Mouse (Mus musculus) brown adipose tissue, adult 24 weeks (tissue): Measurements from ENCODE around the gene Abhd4. TPM values are rescaled to one million over a fixed set of nuclear protein-coding genes. Genes with fewer than 3 reads are reported as not detected.

Source experiments
- H3K27ac ChIP-seq: fragments of 200-500 bp; replicated peaks from 2 replicates; pipeline ENCODE4 v1.5.1; 2012; ENCODE audit warnings: low read depth, mild to moderate bottlenecking, low read length
- H3K4me1 ChIP-seq: fragments of 200-500 bp; 2 replicates; pipeline ENCODE4 v1.6.1; 2012; ENCODE audit warnings: low read length, mixed read lengths; ENCODE audit not compliant: control insufficient read depth, insufficient read depth, insufficient read length
- H3K4me3 ChIP-seq: fragments of 200-500 bp; 2 replicates; pipeline ENCODE4 v1.5.1; 2012; ENCODE audit warnings: low read depth, mild to moderate bottlenecking, low read length, moderate library complexity; ENCODE audit not compliant: insufficient read depth
- polyA plus RNA-seq: library from polyadenylated mRNA; stranded (reverse); fragments of >200 nt; gene quantifications from 2 replicates; pipeline ENCODE4 v1.2.4, GENCODE M21; 2012; ENCODE audit not compliant: missing spikeins, insufficient read depth, insufficient read length

Gene Abhd4
- 68.5 and 80.5 TPM in 2 replicates for polyA plus RNA-seq

- Histone ChIP-seq H3K4me3 (peak within 1 kb of the TSS; percentile 72), H3K27ac (peak within 1 kb of the TSS; percentile 89), H3K4me1 (peaks cover 4% of the 10 kb centered on the region; the same call in 1 of the 2 replicates)
Measured at GRCm38 (mm10) chr14:54253741-54254291, at the start of gene Abhd4, which contains the start of gene Dad1. Gene Abhd4 (plus strand): TSS chr14:54254188. Gene Dad1 (minus strand): TSS chr14:54254104.

GRCm38 (mm10) chr14:54204311-54204710 lies 49.7 kb upstream of the Abhd4 start:
- H3K27ac ChIP-seq: no peak overlapping the region
- no peaks in the 10 kb centered on the region for H3K4me1 ChIP-seq
- no peak overlapping the region for H3K4me3 ChIP-seq

- no peaks in the 10 kb centered on the region for H3K4me1 ChIP-seq
- H3K27ac ChIP-seq: no peak overlapping the region
- no peak overlapping the region for H3K4me3 ChIP-seq
Measured at GRCm38 (mm10) chr14:54204786-54205185, 49.2 kb upstream of the Abhd4 start.

- Histone ChIP-seq H3K4me3 (no peak overlapping the region), H3K27ac (no peak overlapping the region), H3K4me1 (no peaks in the 10 kb centered on the region)
Measured at GRCm38 (mm10) chr14:54205904-54206303, 48.1 kb upstream of the Abhd4 start.

GRCm38 (mm10) chr14:54206309-54206708 lies 47.7 kb upstream of the Abhd4 start:
- Histone ChIP-seq H3K4me1 (no peaks in the 10 kb centered on the region), H3K27ac (no peak overlapping the region), H3K4me3 (no peak overlapping the region)

- no peak overlapping the region for H3K27ac ChIP-seq
- no peak overlapping the region for H3K4me3 ChIP-seq
- no peaks in the 10 kb centered on the region for H3K4me1 ChIP-seq
Measured at GRCm38 (mm10) chr14:54206750-54207550, 47.0 kb upstream of the Abhd4 start.

GRCm38 (mm10) chr14:54207924-54208323 lies 46.1 kb upstream of the Abhd4 start:
- no peak overlapping the region for H3K4me3 ChIP-seq
- H3K27ac ChIP-seq: no peak overlapping the region
- H3K4me1 ChIP-seq: no peaks in the 10 kb centered on the region

GRCm38 (mm10) chr14:54208741-54209140 lies 45.2 kb upstream of the Abhd4 start:
- no peaks in the 10 kb centered on the region for H3K4me1 ChIP-seq
- no peak overlapping the region for H3K4me3 ChIP-seq
- no peak overlapping the region for H3K27ac ChIP-seq

GRCm38 (mm10) chr14:54209932-54210331 lies 44.1 kb upstream of the Abhd4 start:
- Histone ChIP-seq H3K27ac (no peak overlapping the region), H3K4me3 (no peak overlapping the region), H3K4me1 (peaks cover 2% of the 10 kb centered on the region; the same call in 1 of the 2 replicates)

GRCm38 (mm10) chr14:54210401-54210800 lies 43.6 kb upstream of the Abhd4 start:
- H3K4me3 ChIP-seq: no peak overlapping the region
- H3K4me1 ChIP-seq: peaks cover 4% of the 10 kb centered on the region; the same call in 1 of the 2 replicates
- no peak overlapping the region for H3K27ac ChIP-seq

GRCm38 (mm10) chr14:54211199-54211598 lies 42.8 kb upstream of the Abhd4 start:
- no peak overlapping the region for H3K4me3 ChIP-seq
- H3K4me1 ChIP-seq: peaks cover 4% of the 10 kb centered on the region; the same call in 1 of the 2 replicates
- H3K27ac ChIP-seq: no peak overlapping the region

GRCm38 (mm10) chr14:54211755-54212154 lies 42.2 kb upstream of the Abhd4 start:
- Histone ChIP-seq H3K27ac (no peak overlapping the region), H3K4me3 (no peak overlapping the region), H3K4me1 (peaks cover 4% of the 10 kb centered on the region; the same call in 1 of the 2 replicates)

GRCm38 (mm10) chr14:54213734-54214133 lies 40.3 kb upstream of the Abhd4 start:
- Histone ChIP-seq H3K4me1 (peaks cover 4% of the 10 kb centered on the region; the same call in 1 of the 2 replicates), H3K4me3 (no peak overlapping the region), H3K27ac (no peak overlapping the region)

GRCm38 (mm10) chr14:54214477-54214876 lies 39.5 kb upstream of the Abhd4 start:
- peaks cover 4% of the 10 kb centered on the region; the same call in 1 of the 2 replicates for H3K4me1 ChIP-seq
- H3K4me3 ChIP-seq: no peak overlapping the region
- peak overlapping the region; percentile 41 for H3K27ac ChIP-seq

GRCm38 (mm10) chr14:54214901-54215300 lies 39.1 kb upstream of the Abhd4 start:
- Histone ChIP-seq H3K4me1 (peaks cover 4% of the 10 kb centered on the region; the same call in 1 of the 2 replicates), H3K4me3 (no peak overlapping the region), H3K27ac (peak overlapping the region; percentile 24; the same call in 1 of the 2 replicates)
